Mouse (Mus musculus): ENCODE results near the gene Arl8a. TPM values are rescaled to one million over a fixed set of nuclear protein-coding genes. Genes with fewer than 3 reads are reported as not detected.
"Not testable (repeated sequence)": the region's sequence is repeated elsewhere in the genome, so short reads cannot be mapped to it uniquely, and the experiment has no call there.

Gene Arl8a
- total RNA-seq (2021): 41.9 and 57.3 TPM in 2 replicates
- long read RNA-seq, experiment 1, transcript Arl8a-201 (7 exons, 1,713 nt): major isoform, 44 of 59 reads
- long read RNA-seq, experiment 1, partial matches to known transcripts: 1 of 59 reads
- long read RNA-seq, experiment 1, other reads (novel, unspliced or antisense): 14 of 59 reads
- long read RNA-seq, experiment 2, transcript Arl8a-201 (7 exons, 1,713 nt): major isoform, 31 of 55 reads
- long read RNA-seq, experiment 2, partial matches to known transcripts: 1 of 55 reads
- long read RNA-seq, experiment 2, other reads (novel, unspliced or antisense): 23 of 55 reads

- DNase-seq: peak; percentile 93
Measured at GRCm38 (mm10) chr1:135146077-135146945, at the start of gene Arl8a. Gene Arl8a, plus strand, starts transcription at chr1:135146824.

- DNase-seq: no peak
Measured at GRCm38 (mm10) chr1:135097441-135097840, 49.2 kb upstream of the Arl8a start.

- peak; percentile 68 for DNase-seq
Measured at GRCm38 (mm10) chr1:135098441-135098840, 48.2 kb upstream of the Arl8a start.

- no peak for DNase-seq
Measured at GRCm38 (mm10) chr1:135100400-135100799, 46.2 kb upstream of the Arl8a start.

GRCm38 (mm10) chr1:135105124-135105523 lies 41.5 kb upstream of the Arl8a start, which contains the start of gene Lgr6:
Gene Lgr6, minus strand, starts transcription at chr1:135105276.
- DNase-seq: peak; percentile 41

GRCm38 (mm10) chr1:135105951-135106350 lies 40.7 kb upstream of the Arl8a start:
- peak; percentile 85 for DNase-seq

- peak; percentile 55 for DNase-seq
Measured at GRCm38 (mm10) chr1:135108611-135109010, 38.0 kb upstream of the Arl8a start.

GRCm38 (mm10) chr1:135110075-135110474 lies 36.5 kb upstream of the Arl8a start:
- DNase-seq: peak; percentile 79

- DNase-seq: not testable (repeated sequence)
Measured at GRCm38 (mm10) chr1:135111271-135111670, 35.4 kb upstream of the Arl8a start.

GRCm38 (mm10) chr1:135112661-135113060 lies 34.0 kb upstream of the Arl8a start:
- peak; percentile 66 for DNase-seq

- DNase-seq: no peak
Measured at GRCm38 (mm10) chr1:135124573-135125363, 21.9 kb upstream of the Arl8a start.

- peak; percentile 61 for DNase-seq
Measured at GRCm38 (mm10) chr1:135125990-135126389, 20.6 kb upstream of the Arl8a start.

- peak; percentile 46 for DNase-seq
Measured at GRCm38 (mm10) chr1:135126443-135127027, 20.1 kb upstream of the Arl8a start.

- DNase-seq: no peak
Measured at GRCm38 (mm10) chr1:135128011-135128441, 18.6 kb upstream of the Arl8a start.

GRCm38 (mm10) chr1:135128986-135129385 lies 17.6 kb upstream of the Arl8a start:
- DNase-seq: no peak

GRCm38 (mm10) chr1:135129543-135130183 lies 17.0 kb upstream of the Arl8a start:
- DNase-seq: no peak

GRCm38 (mm10) chr1:135130376-135131018 lies 16.1 kb upstream of the Arl8a start:
- no peak for DNase-seq

GRCm38 (mm10) chr1:135131034-135131433 lies 15.6 kb upstream of the Arl8a start:
- peak; percentile 40 for DNase-seq

GRCm38 (mm10) chr1:135131560-135131959 lies 15.1 kb upstream of the Arl8a start:
- no peak for DNase-seq

GRCm38 (mm10) chr1:135132473-135132872 lies 14.2 kb upstream of the Arl8a start, which contains the start of gene Ptpn7:
Gene Ptpn7, plus strand, starts transcription at chr1:135132700.
- DNase-seq: peak; percentile 92

- no peak for DNase-seq
Measured at GRCm38 (mm10) chr1:135132893-135133369, 13.7 kb upstream of the Arl8a start.

All from adrenal gland, postnatal 14 days (tissue).